29 mouse cellular contexts compared by ENCODE assay signal in genomic region chr17:23854229-23854765, GRCm38 (mm10). TPM values are rescaled to one million over a fixed set of nuclear protein-coding genes. Genes with fewer than 3 reads are reported as not detected.
DNase-seq lines count a peak whose midpoint lies in the region; ATAC-seq and TF ChIP-seq lines count a peak whose summit lies in the region.
"Had no signal": no experiment of that assay in that cellular context is flagged by ENCODE, and none has a peak within 500 bp of the region (broad histone marks: within the 10 kb centered on the region; RNA-seq: fewer than 3 reads in every experiment).

No protein-coding gene starts in this region.

- H3K27me3 ChIP-seq in heart, embryonic 15.5 days, result peaks cover 1% of the 10 kb centered on the region; the same call in 1 of the 2 replicates
- H3K27me3 ChIP-seq in intestine, postnatal 0 days (replicated peaks; ENCODE audit: control insufficient read depth, insufficient read depth, low read length), result no peaks in the 10 kb centered on the region
- H3K27me3 ChIP-seq in kidney, embryonic 15.5 days, result no peaks in the 10 kb centered on the region
- H3K27me3 ChIP-seq in midbrain, embryonic 11.5 days (ENCODE audit: control insufficient read depth, insufficient read depth, low read length), result no peaks in the 10 kb centered on the region
- H3K27me3 ChIP-seq: embryonic facial prominence, embryonic 15.5 days; forebrain, embryonic 15.5 days; hindbrain, embryonic 15.5 days had no signal

- TF ChIP-seq CTCF in intestine, postnatal 0 days (IDR thresholded peaks at IDR 0.05; ENCODE audit: low read depth), result no peak

- no peaks in the 10 kb centered on the region for H3K36me3 ChIP-seq in heart, embryonic 15.5 days
- H3K36me3 ChIP-seq in intestine, postnatal 0 days (ENCODE audit: control insufficient read depth, insufficient read depth), result no peaks in the 10 kb centered on the region
- no peaks in the 10 kb centered on the region for H3K36me3 ChIP-seq in kidney, embryonic 15.5 days
- H3K36me3 ChIP-seq in midbrain, embryonic 11.5 days (ENCODE audit: control insufficient read depth, insufficient read depth, low read length), result no peaks in the 10 kb centered on the region
- H3K36me3 ChIP-seq: embryonic facial prominence, embryonic 15.5 days; forebrain, embryonic 10.5 days; forebrain, embryonic 15.5 days; hindbrain, embryonic 15.5 days had no signal

- no peaks in the 10 kb centered on the region for H3K9me3 ChIP-seq in heart, embryonic 15.5 days (replicated peaks)
- no peaks in the 10 kb centered on the region for H3K9me3 ChIP-seq in intestine, postnatal 0 days (ENCODE audit: control insufficient read depth)
- H3K9me3 ChIP-seq in kidney, embryonic 15.5 days (replicated peaks), result no peaks in the 10 kb centered on the region
- H3K9me3 ChIP-seq in midbrain, embryonic 11.5 days (ENCODE audit: control insufficient read depth, low read length), result no peaks in the 10 kb centered on the region
- H3K9me3 ChIP-seq: embryonic facial prominence, embryonic 15.5 days; forebrain, embryonic 10.5 days; forebrain, embryonic 15.5 days; hindbrain, embryonic 15.5 days had no signal

- WGBS in heart, embryonic 15.5 days, result 56% methylated on average over 10 of the region's 10 CpGs
- WGBS in intestine, postnatal 0 days, result 74% methylated on average over 10 of the region's 10 CpGs
- 85% methylated on average over 10 of the region's 10 CpGs for WGBS in kidney, embryonic 15.5 days
- 90% methylated on average over 10 of the region's 10 CpGs for WGBS in midbrain, embryonic 11.5 days

- ATAC-seq in heart, embryonic 15.5 days (replicated peaks; ENCODE audit: insufficient number of reproducible peaks, insufficient read depth, low FRiP score, low read depth), result 0 out of 2 replicates have a peak, but pooled peaks have one; percentile 34
- ATAC-seq in intestine, postnatal 0 days, result no peak
- ATAC-seq in kidney, embryonic 15.5 days (replicated peaks; ENCODE audit: low FRiP score), result no peak
- no peak for ATAC-seq in midbrain, embryonic 11.5 days (ENCODE audit: low FRiP score)
- ATAC-seq: forebrain, embryonic 15.5 days had no signal

- H3K4me3 ChIP-seq in heart, embryonic 15.5 days, result no peak overlapping the region
- H3K4me3 ChIP-seq in intestine, postnatal 0 days (ENCODE audit: low read depth, low read length), result no peak overlapping the region
- no peak overlapping the region for H3K4me3 ChIP-seq in kidney, embryonic 15.5 days (replicated peaks)
- no peak overlapping the region for H3K4me3 ChIP-seq in midbrain, embryonic 11.5 days (ENCODE audit: low read depth, low read length)
- H3K4me3 ChIP-seq: embryonic facial prominence, embryonic 15.5 days; erythroblast, embryonic 14.5 days; forebrain, embryonic 10.5 days; forebrain, embryonic 15.5 days; heart, adult 2 months; hindbrain, embryonic 15.5 days had no signal

- no peak for DNase-seq in heart, adult 8-10 months (ENCODE audit: low spot score)
- DNase-seq in 3134 (ENCODE audit: extremely low read depth, insufficient read length, low spot score), result peak; percentile 58
- peak; percentile 77 for DNase-seq in 3T3-L1 (ENCODE audit: low read depth, low spot score)
- DNase-seq in midbrain, embryonic 11.5 days (ENCODE audit: low spot score, missing footprints), result no peak
- DNase-seq: adrenal gland, postnatal 10 days; cerebellum, adult 11 months; cerebellum, adult 8-10 months; cerebellum, postnatal 14 days; embryo, embryonic 11 days; gastrocnemius, postnatal 36 days; heart, adult 2 months; heart, postnatal 14 days; kidney, adult 18-20 months had no signal

- H3K4me2 ChIP-seq in heart, embryonic 15.5 days, result no peak overlapping the region
- H3K4me2 ChIP-seq in intestine, postnatal 0 days (replicated peaks; ENCODE audit: low read depth), result peak overlapping the region; percentile 14; the same call in 1 of the 2 replicates
- no peak overlapping the region for H3K4me2 ChIP-seq in kidney, embryonic 15.5 days
- no peak overlapping the region for H3K4me2 ChIP-seq in midbrain, embryonic 11.5 days
- H3K4me2 ChIP-seq: embryonic facial prominence, embryonic 15.5 days; forebrain, embryonic 15.5 days; hindbrain, embryonic 15.5 days had no signal

- no peak overlapping the region for H3K27ac ChIP-seq in heart, embryonic 15.5 days
- no peak overlapping the region for H3K27ac ChIP-seq in intestine, postnatal 0 days (ENCODE audit: low read depth, low read length)
- H3K27ac ChIP-seq in kidney, embryonic 15.5 days, result no peak overlapping the region
- H3K27ac ChIP-seq in midbrain, embryonic 11.5 days (ENCODE audit: low read depth, low read length), result no peak overlapping the region
- H3K27ac ChIP-seq: embryonic facial prominence, embryonic 15.5 days; forebrain, embryonic 10.5 days; forebrain, embryonic 15.5 days; heart, adult 2 months; hindbrain, embryonic 15.5 days had no signal

- no peak overlapping the region for H3K9ac ChIP-seq in heart, embryonic 15.5 days
- no peak overlapping the region for H3K9ac ChIP-seq in intestine, postnatal 0 days (ENCODE audit: low read depth, low read length)
- no peak overlapping the region for H3K9ac ChIP-seq in kidney, embryonic 15.5 days
- no peak overlapping the region for H3K9ac ChIP-seq in midbrain, embryonic 11.5 days (ENCODE audit: low read length)
- H3K9ac ChIP-seq: embryonic facial prominence, embryonic 15.5 days; forebrain, embryonic 15.5 days; hindbrain, embryonic 15.5 days had no signal

- H3K4me1 ChIP-seq in heart, embryonic 15.5 days (replicated peaks), result peaks cover 6% of the 10 kb centered on the region
- no peaks in the 10 kb centered on the region for H3K4me1 ChIP-seq in intestine, postnatal 0 days (replicated peaks; ENCODE audit: control insufficient read depth, insufficient read depth, low read length)
- no peaks in the 10 kb centered on the region for H3K4me1 ChIP-seq in kidney, embryonic 15.5 days
- H3K4me1 ChIP-seq in midbrain, embryonic 11.5 days (ENCODE audit: control insufficient read depth, insufficient read depth, low read length), result no peaks in the 10 kb centered on the region
- H3K4me1 ChIP-seq: embryonic facial prominence, embryonic 15.5 days; forebrain, embryonic 10.5 days; forebrain, embryonic 15.5 days; hindbrain, embryonic 15.5 days had no signal

RNA-seq across cellular contexts. Expression of gene Prss41, which starts 10.3 kb away (rescaled TPM):
- polyA plus RNA-seq in heart, embryonic 15.5 days (2015; fragmentation: Nextera tagmentation; extraction: Ambion mirVana), result 0.06 and 0.33 TPM in 2 replicates
- under 1 TPM in 2 of 4 experiments, not detected in 2; 0.14 to 0.16 TPM for total RNA-seq in heart, adult 8-10 months (2022)
- 5.2 and 6.2 TPM in 2 replicates for polyA plus RNA-seq in intestine, postnatal 0 days (2015; fragmentation: Nextera tagmentation; extraction: Ambion mirVana)
- polyA plus RNA-seq in kidney, embryonic 15.5 days (2015; fragmentation: Nextera tagmentation; extraction: Ambion mirVana), result 3.2 and 3.3 TPM in 2 replicates
- 0.41 and 0.81 TPM in 2 replicates for polyA plus RNA-seq in midbrain, embryonic 11.5 days (2014; fragmentation: Nextera tagmentation; extraction: Ambion mirVana)
- total RNA-seq: common myeloid progenitor, adult 5-6 weeks; heart, postnatal 14 days had no signal
- polyA plus RNA-seq: heart, adult 2 months had no signal

RNA-seq across cellular contexts. Expression of gene Prss32, which starts 10.6 kb away (rescaled TPM):
- not detected in 2 replicates for polyA plus RNA-seq in heart, embryonic 15.5 days (2015; fragmentation: Nextera tagmentation; extraction: Ambion mirVana)
- not detected for total RNA-seq in heart, adult 8-10 months (2022)
- polyA plus RNA-seq in intestine, postnatal 0 days (2015; fragmentation: Nextera tagmentation; extraction: Ambion mirVana), result 16.2 and 23.1 TPM in 2 replicates
- polyA plus RNA-seq in kidney, embryonic 15.5 days (2015; fragmentation: Nextera tagmentation; extraction: Ambion mirVana), result 1.8 TPM in 1 of 2 replicates, not detected in the other
- not detected in 2 replicates for polyA plus RNA-seq in midbrain, embryonic 11.5 days (2014; fragmentation: Nextera tagmentation; extraction: Ambion mirVana)
- total RNA-seq: adrenal gland, postnatal 10 days; adrenal gland, postnatal 4 days; CH12.LX; common myeloid progenitor, adult 5-6 weeks; gastrocnemius, adult 8-10 months; gastrocnemius, postnatal 36 days; heart, adult 2 months; heart, postnatal 14 days had no signal
- polyA plus RNA-seq: embryonic facial prominence, embryonic 11.5 days; forebrain, embryonic 10.5 days; forebrain, embryonic 15.5 days; hindbrain, embryonic 11.5 days; hindbrain, embryonic 15.5 days; kidney, embryonic 14.5 days had no signal

RNA-seq across cellular contexts. Expression of gene Prss21, which starts 13.6 kb away (rescaled TPM):
- polyA plus RNA-seq in heart, embryonic 15.5 days (2015; fragmentation: Nextera tagmentation; extraction: Ambion mirVana), result not detected in 2 replicates
- not detected for total RNA-seq in heart, adult 8-10 months (2022)
- not detected in 2 replicates for polyA plus RNA-seq in intestine, postnatal 0 days (2015; fragmentation: Nextera tagmentation; extraction: Ambion mirVana)
- polyA plus RNA-seq in kidney, embryonic 15.5 days (2015; fragmentation: Nextera tagmentation; extraction: Ambion mirVana), result not detected in 2 replicates
- polyA plus RNA-seq in midbrain, embryonic 11.5 days (2014; fragmentation: Nextera tagmentation; extraction: Ambion mirVana), result not detected in 2 replicates
- total RNA-seq: adrenal gland, postnatal 10 days; adrenal gland, postnatal 4 days; CH12.LX; common myeloid progenitor, adult 5-6 weeks; gastrocnemius, adult 8-10 months; gastrocnemius, postnatal 36 days; heart, adult 2 months; heart, postnatal 14 days had no signal
- polyA plus RNA-seq: brain, embryonic 14.5 days; embryonic facial prominence, embryonic 11.5 days; embryonic facial prominence, embryonic 15.5 days; erythroblast, embryonic 14.5 days; forebrain, embryonic 10.5 days; forebrain, embryonic 15.5 days; heart, adult 2 months; hindbrain, embryonic 11.5 days; hindbrain, embryonic 15.5 days; kidney, embryonic 14.5 days had no signal

RNA-seq across cellular contexts. Expression of gene Prss33, which starts 18.4 kb away (rescaled TPM):
- polyA plus RNA-seq in heart, embryonic 15.5 days (2015; fragmentation: Nextera tagmentation; extraction: Ambion mirVana), result 0.13 TPM in 1 of 2 replicates, not detected in the other
- total RNA-seq in heart, adult 8-10 months (2022), result not detected
- not detected in 2 replicates for polyA plus RNA-seq in intestine, postnatal 0 days (2015; fragmentation: Nextera tagmentation; extraction: Ambion mirVana)
- polyA plus RNA-seq in kidney, embryonic 15.5 days (2015; fragmentation: Nextera tagmentation; extraction: Ambion mirVana), result 0.18 TPM in 1 of 2 replicates, not detected in the other
- 0.27 TPM in 1 of 2 replicates, not detected in the other for polyA plus RNA-seq in midbrain, embryonic 11.5 days (2014; fragmentation: Nextera tagmentation; extraction: Ambion mirVana)
- total RNA-seq: adrenal gland, postnatal 10 days; adrenal gland, postnatal 4 days; CH12.LX; common myeloid progenitor, adult 5-6 weeks; gastrocnemius, adult 8-10 months; gastrocnemius, postnatal 36 days; heart, adult 2 months; heart, postnatal 14 days had no signal
- polyA plus RNA-seq: embryonic facial prominence, embryonic 11.5 days; erythroblast, embryonic 14.5 days; forebrain, embryonic 10.5 days; forebrain, embryonic 15.5 days; heart, adult 2 months; hindbrain, embryonic 11.5 days had no signal

RNA-seq across cellular contexts. Expression of gene Elob, which starts 25.4 kb away (rescaled TPM):
- polyA plus RNA-seq in heart, embryonic 15.5 days (2015; fragmentation: Nextera tagmentation; extraction: Ambion mirVana), result 782 and 921 TPM in 2 replicates
- 100 to 1,000 TPM; 321 to 411 (median 362) TPM for total RNA-seq in heart, adult 8-10 months (2022)
- polyA plus RNA-seq in intestine, postnatal 0 days (2015; fragmentation: Nextera tagmentation; extraction: Ambion mirVana), result 994 and 1,025 TPM in 2 replicates
- 999 and 1,052 TPM in 2 replicates for polyA plus RNA-seq in kidney, embryonic 15.5 days (2015; fragmentation: Nextera tagmentation; extraction: Ambion mirVana)
- polyA plus RNA-seq in midbrain, embryonic 11.5 days (2014; fragmentation: Nextera tagmentation; extraction: Ambion mirVana), result 1,062 and 1,170 TPM in 2 replicates

Comparison
In these comparisons a context has a peak if more than half of its experiments do, and no peak if none do; other contexts are left out.
1. DNase-seq: peak in 3134 (single experiment) and 3T3-L1 (single experiment); none in heart, adult 8-10 months (single experiment) and midbrain, embryonic 11.5 days (single experiment).